Mouse (Mus musculus): ENCODE measurements at regions not wholly inside any gene's neighbourhood (a gene's known extent, or its start where the extent isn't known, plus 50 kb on each side); places are given as distances from the start of the nearest gene placed in this dataset.

GRCm38 (mm10) chr2:50796087-50796486 lies 352.8 kb downstream of the Rnd3 start:
- TF ChIP-seq CTCF (IDR thresholded peaks at IDR 0.05; ENCODE audit: extremely low read depth, insufficient read length, insufficient replicate concordance, low read depth, low read length) (no peak), POLR2A (IDR thresholded peaks at IDR 0.05; ENCODE audit: low read depth, low read length) (no peak)

Measured in small intestine, adult 2 months (tissue).